Mouse (Mus musculus): ENCODE measurements around the gene Slc35f2.
A peak's percentile ranks its signal among the peaks of the same experiment; 100 is the strongest.

Slc35f2 gene

DNA sequence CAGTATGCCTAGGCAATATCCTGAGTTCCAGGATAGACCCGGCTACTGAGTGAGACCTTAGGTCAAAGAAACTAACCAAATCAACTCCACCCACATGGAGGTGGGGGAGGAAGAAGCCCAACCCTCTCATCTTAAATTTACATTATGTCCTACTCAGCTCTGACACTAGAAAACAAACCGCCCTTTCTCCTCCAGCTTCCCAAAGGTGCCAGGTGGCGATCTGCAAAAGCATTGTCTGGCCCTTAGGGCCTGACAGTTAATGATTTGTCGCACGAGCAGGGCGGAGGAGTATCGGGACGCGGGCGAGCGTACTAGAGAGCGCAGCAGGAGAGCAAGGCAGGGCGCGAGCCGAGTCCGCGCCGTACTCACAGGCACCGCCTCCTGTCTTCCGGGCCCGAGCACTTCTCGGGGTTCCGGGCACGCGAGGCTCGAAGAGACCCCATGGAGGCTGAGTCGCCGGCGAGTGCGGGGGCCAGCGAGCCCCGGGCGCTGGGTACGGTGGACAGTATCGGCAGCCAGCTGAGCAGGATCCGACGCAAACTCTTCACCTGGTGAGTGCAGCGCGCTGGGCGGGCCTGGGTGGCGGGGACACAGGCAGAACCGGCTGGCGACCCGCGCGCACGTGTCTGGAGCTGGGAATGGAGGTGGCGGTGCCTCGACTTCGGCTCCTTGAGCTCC, at the start of gene Slc35f2:
Slc35f2 (plus strand) TSS at position 195 of the 678 bp plus-strand sequence.
- peak; percentile 2 for DNase-seq

GRCm38 (mm10) chr9:53740829-53741404, 30.4 kb upstream of the Slc35f2 start:
- no peak for DNase-seq

- no peak for DNase-seq
Measured at GRCm38 (mm10) chr9:53750411-53750810, 20.9 kb upstream of the Slc35f2 start.

GRCm38 (mm10) chr9:53750899-53751298, 20.4 kb upstream of the Slc35f2 start:
- no peak for DNase-seq

DNA sequence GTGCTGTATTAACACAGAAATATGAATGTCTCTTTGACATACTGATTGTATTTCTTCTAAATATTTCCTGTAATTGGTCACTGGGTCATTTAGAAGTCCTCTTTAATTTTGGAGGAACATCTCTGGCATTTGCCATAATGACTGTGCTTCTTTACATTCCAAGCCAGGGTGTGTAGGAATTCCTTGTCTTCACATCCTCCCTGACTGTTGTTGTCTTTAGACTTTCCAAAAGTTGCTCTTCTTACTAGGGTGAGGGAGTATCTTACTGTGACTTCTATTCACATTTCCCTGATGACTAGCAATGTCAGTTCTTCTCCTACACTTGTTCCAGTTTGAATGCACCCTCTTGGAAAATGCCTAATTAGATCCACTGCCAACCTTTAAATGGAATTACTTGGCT, 16.5 kb upstream of the Slc35f2 start:
- no peak for DNase-seq

DNA sequence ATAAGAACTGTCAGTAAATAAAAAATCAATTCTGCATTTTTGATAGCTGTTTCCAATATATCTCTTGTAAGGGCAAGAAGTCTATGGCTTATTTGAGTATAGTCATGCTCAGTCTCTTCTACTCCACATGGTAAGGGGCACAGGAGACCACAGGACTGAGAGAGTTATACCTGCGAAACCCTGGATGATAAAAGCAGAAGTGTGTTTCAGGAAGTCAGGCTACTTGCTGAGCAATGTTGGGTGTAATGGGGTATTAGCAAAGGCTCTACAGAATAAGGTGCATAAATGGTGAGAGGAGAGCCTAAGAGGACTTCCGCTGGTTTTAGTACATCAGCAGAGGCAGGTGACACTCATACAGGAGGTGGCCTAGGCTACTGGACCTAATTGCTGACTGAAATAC, 13.2 kb upstream of the Slc35f2 start:
- DNase-seq: no peak

DNA sequence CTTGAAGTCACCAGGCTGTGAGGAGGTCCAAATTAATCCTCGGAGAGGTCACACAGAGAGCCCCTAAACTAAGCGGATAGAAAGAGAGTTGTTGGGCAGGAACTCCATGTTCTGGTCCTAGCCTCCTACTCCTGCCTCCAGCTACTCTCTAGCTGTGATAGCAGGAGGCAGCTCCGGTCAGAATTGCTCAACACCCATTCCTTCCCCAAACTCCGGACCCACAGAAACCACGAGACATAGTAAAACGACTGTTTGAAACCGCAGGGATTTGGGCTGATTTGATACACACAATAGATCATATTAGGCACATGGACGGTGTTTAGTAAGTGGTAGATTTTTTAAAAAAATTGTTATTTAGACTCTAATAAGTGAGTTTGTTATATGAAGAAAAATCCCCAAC, 6.6 kb upstream of the Slc35f2 start:
- DNase-seq: no peak

DNA sequence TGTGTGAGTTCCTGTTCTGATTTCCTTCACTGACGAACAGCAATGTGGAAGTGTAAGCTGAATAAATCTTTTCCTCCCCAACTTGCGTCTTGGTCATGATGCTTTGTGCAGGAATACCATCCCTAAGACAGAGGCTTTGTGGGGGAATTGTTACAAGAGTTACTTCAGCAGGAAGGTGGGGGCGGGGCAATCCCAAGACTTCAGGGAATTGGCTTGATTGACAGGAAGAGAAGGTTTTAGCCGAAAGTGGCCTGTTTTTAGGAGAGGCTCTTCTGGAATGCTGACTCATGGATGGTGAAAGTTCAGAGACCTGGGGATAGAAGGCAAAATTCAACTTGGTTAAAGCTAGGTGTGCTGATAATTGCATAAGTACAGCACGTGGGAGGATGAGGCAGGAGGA, 2.9 kb upstream of the Slc35f2 start:
- DNase-seq: no peak

DNA sequence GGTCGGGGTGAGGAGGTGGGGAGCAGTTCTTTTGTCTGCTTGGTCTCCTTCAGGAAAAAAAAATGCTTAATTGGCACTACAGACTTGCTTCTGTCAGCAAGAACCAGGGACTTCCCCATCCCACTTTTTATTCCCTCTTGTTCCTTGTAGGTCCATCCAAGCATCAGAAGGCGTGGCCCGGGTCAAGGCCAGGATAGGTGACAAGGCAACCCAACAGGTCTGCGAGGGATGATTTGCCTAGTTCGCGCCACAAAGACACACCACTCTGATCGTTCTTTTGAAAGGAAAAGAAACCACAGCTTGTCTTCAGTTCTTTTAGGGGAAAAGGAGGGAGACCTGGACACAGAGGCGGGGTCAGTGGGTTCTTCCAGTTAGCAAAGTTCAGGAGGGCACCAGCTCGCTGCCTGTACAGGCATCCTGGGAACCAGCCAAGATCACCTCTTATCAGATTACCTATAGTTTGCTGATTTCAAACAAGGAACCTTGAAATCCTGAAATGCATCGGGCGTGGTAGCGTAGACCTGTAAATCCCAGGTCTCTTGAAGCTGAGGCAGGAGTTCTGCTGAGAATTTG, 481 bp upstream of the Slc35f2 start:
- no peak for DNase-seq

- DNase-seq: peak; percentile 29
Measured at GRCm38 (mm10) chr9:53772121-53772561, 803 bp downstream of the Slc35f2 start.

- no peak for DNase-seq
Measured at GRCm38 (mm10) chr9:53775511-53775910, 4.2 kb downstream of the Slc35f2 start.

GRCm38 (mm10) chr9:53786561-53787407, 15.4 kb downstream of the Slc35f2 start:
- DNase-seq: no peak

GRCm38 (mm10) chr9:53793830-53794330, 22.5 kb downstream of the Slc35f2 start:
- DNase-seq: no peak

GRCm38 (mm10) chr9:53794490-53794889, 23.2 kb downstream of the Slc35f2 start:
- DNase-seq: no peak

DNA sequence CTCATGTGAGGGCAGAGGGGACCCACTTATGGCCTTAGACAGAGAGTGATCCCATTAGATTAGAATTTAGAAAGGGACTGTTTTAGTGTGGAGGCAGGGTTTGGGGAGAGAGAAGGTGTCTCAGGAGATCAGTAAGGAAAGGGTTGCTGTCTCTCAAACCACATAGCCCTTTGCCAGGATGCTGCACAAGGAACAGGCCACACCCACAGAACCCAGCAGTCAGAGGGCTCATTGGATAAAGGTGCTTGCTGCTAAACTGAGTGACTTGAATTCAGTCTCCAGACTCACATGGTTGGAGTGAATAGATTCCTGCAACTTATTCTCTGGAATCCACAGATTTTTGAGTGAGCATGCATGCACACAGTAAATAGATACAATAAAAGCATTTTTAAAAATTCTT, 24.0 kb downstream of the Slc35f2 start:
- DNase-seq: no peak

DNA sequence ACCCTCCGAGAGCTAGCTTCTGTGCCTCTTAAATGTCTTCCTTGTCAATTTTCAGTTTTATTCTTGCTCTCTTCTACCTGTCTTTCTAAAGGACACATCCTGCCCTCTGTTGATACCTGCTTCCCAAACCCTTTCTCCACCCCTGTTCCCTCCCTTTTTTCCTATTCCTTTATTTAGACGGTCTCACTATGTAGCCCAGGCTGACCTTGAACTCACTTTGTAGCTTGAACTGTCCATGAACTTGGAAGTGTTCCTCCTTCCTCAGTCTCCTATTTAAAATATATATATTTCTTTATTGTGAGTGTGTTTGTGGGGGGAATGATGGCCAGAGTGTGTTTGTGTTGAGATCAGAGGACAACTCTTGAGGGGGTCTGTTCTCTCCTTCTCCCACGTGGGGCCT, 25.0 kb downstream of the Slc35f2 start:
- no peak for DNase-seq

DNA sequence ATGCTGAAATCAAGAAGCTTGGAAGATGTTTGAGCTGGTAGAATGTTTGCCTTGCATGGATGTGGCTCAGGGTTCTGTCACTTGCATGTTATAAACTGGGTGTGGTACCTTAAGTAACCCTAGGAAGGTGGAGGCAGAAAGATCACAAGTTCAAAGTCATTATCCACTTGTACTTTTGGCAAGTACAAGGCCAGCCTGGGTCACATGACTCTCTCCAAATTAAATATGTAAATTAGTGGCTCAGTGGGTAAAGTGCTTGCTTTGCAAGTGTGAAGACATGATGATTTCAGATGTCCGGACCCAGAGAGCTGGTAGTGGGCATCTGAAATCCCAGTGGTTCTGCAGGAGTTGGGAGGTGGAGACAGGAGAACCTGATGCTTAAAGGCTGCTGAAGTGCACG, 25.8 kb downstream of the Slc35f2 start:
- DNase-seq: no peak

DNA sequence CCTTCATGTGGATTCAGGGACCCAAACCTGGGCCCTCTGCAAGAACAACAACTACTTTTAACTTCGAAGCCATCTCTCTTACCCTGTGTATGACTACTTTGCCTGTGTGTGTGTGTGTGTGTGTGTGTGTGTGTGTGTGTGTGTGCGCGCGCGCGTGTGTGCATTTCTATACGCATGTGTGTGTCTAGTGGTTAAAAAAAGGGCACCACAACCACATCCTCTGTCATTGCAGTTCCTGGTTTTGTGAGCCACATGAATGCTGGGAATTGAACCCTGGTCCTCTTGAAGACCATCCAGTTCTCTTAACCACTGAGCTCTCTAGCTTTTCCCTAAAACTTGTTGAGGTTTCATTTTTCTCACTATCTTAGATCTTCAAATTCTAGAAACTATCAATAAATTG, 31.6 kb downstream of the Slc35f2 start:
- DNase-seq: no peak

DNA sequence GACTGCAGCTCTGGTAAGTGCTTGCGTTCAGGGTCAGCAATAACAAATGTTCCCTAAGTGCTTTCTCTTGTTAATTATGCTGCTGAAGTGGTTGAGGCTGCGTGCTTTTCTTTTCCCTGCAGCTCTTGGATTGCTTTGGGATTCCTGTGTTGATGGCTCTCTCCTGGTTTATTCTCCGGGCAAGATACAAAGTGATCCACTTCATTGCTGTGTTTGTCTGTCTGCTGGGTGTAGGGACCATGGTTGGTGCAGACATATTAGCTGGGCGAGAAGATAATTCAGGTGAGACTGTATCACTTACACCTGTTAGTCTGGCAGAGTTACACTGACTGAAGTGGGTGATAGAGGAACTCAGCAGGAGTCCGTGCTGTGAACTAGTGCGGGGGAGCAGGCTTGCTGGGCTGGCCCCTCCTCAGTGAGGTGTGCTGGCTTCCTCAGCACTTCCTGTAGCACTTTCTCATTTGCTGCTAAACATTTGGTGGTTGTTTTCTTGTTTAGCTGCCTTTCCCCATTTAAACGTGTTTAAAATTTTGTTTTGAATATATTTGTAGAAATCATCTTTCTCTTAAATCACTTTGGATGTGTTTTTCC, 35.3 kb downstream of the Slc35f2 start:
- DNase-seq: no peak

DNA sequence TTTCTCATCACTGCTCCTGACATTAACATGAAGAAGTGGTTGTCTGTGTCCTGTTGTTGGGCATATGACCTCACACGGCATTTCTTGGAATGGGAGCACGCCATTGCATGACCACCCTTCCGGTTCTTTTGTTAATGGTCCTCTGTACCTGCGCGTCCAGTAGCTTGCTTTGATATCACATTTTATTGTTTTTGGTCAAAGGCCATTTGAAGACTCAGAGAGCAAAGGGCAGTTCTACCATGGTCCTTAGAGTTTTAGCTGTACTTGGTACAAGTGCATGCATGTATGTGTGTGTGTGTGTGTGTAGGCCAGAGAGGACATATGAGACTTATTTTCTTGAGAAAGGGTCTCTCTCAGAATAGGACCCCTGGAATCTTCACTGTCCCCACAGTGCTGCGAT, 42.1 kb downstream of the Slc35f2 start:
- no peak for DNase-seq

GRCm38 (mm10) chr9:53818760-53819159, 47.4 kb downstream of the Slc35f2 start:
- peak; percentile 11 for DNase-seq

GRCm38 (mm10) chr9:53825318-53825717, 54.0 kb downstream of the Slc35f2 start:
- DNase-seq: peak; percentile 8
